Mouse (Mus musculus): ENCODE measurements around the gene Ccdc142. TPM values are rescaled to one million over a fixed set of nuclear protein-coding genes. Genes with fewer than 3 reads are reported as not detected.

The Ccdc142 gene
- 1 to 10 TPM; 4.4 to 5.8 TPM for total RNA-seq (2021)
- long read RNA-seq, experiment 1, partial matches to known transcripts = 1 of 2 reads
- long read RNA-seq, experiment 1, other reads (novel, unspliced or antisense) = 0 of 2 reads
- long read RNA-seq, experiment 2, partial matches to known transcripts = 0 of 3 reads
- long read RNA-seq, experiment 2, other reads (novel, unspliced or antisense) = 0 of 3 reads

- peak; percentile 81 for DNase-seq (ENCODE audit: low spot score in 2 of 2)
Observed at GRCm38 (mm10) chr6:83101316-83101687, at the start of gene Ccdc142, which contains the start of gene Gm42688. Ccdc142 (plus strand) TSS chr6:83101601. Gm42688 (plus strand) TSS chr6:83101617.

- peak in 1 of 2 experiments; percentile 29 for DNase-seq (ENCODE audit: low spot score in 2 of 2)
Observed at GRCm38 (mm10) chr6:83053136-83053960, 48.1 kb upstream of the Ccdc142 start.

GRCm38 (mm10) chr6:83054074-83054851 lies 47.1 kb upstream of the Ccdc142 start, which contains the start of gene Aup1:
Aup1 (plus strand) TSS chr6:83054521.
- peak; percentile 93 to 94 for DNase-seq (ENCODE audit: low spot score in 2 of 2)

GRCm38 (mm10) chr6:83054871-83055431 lies 46.5 kb upstream of the Ccdc142 start, which contains the start of gene Htra2:
Htra2 (minus strand) TSS chr6:83055273.
- no peak for DNase-seq (ENCODE audit: low spot score in 2 of 2)

- DNase-seq (ENCODE audit: low spot score in 2 of 2) = no peak
Observed at GRCm38 (mm10) chr6:83057790-83058189, 43.6 kb upstream of the Ccdc142 start, which contains the start of gene Dqx1. Dqx1 (plus strand) TSS chr6:83057844.

GRCm38 (mm10) chr6:83058725-83059124 lies 42.7 kb upstream of the Ccdc142 start:
- no peak for DNase-seq (ENCODE audit: low spot score in 2 of 2)

- DNase-seq (ENCODE audit: low spot score in 2 of 2) = no peak
Observed at GRCm38 (mm10) chr6:83065995-83066394, 35.4 kb upstream of the Ccdc142 start.

- DNase-seq (ENCODE audit: low spot score in 2 of 2) = no peak
Observed at GRCm38 (mm10) chr6:83066441-83066840, 35.0 kb upstream of the Ccdc142 start.

GRCm38 (mm10) chr6:83068221-83068620 lies 33.2 kb upstream of the Ccdc142 start:
- no peak for DNase-seq (ENCODE audit: low spot score in 2 of 2)

- no peak for DNase-seq (ENCODE audit: low spot score in 2 of 2)
Observed at GRCm38 (mm10) chr6:83068706-83069487, 32.5 kb upstream of the Ccdc142 start.

- DNase-seq (ENCODE audit: low spot score in 2 of 2) = no peak
Observed at GRCm38 (mm10) chr6:83069488-83070246, 31.7 kb upstream of the Ccdc142 start.

- no peak for DNase-seq (ENCODE audit: low spot score in 2 of 2)
Observed at GRCm38 (mm10) chr6:83070247-83070310, 31.3 kb upstream of the Ccdc142 start, which contains the start of gene Tlx2. Tlx2 (minus strand) TSS chr6:83070293.

- DNase-seq (ENCODE audit: low spot score in 2 of 2) = no peak
Observed at GRCm38 (mm10) chr6:83070311-83071219, 30.8 kb upstream of the Ccdc142 start.

GRCm38 (mm10) chr6:83071220-83071619 lies 30.2 kb upstream of the Ccdc142 start:
- no peak for DNase-seq (ENCODE audit: low spot score in 2 of 2)

GRCm38 (mm10) chr6:83074979-83075378 lies 26.4 kb upstream of the Ccdc142 start:
- no peak for DNase-seq (ENCODE audit: low spot score in 2 of 2)

- DNase-seq (ENCODE audit: low spot score in 2 of 2) = peak; percentile 57 to 61
Observed at GRCm38 (mm10) chr6:83077630-83078323, 23.6 kb upstream of the Ccdc142 start, which contains the start of gene Pcgf1. Pcgf1 (plus strand) TSS chr6:83077869.

GRCm38 (mm10) chr6:83078324-83078858 lies 23.0 kb upstream of the Ccdc142 start:
- peak; percentile 99 for DNase-seq (ENCODE audit: low spot score in 2 of 2)

- DNase-seq (ENCODE audit: low spot score in 2 of 2) = no peak
Observed at GRCm38 (mm10) chr6:83080210-83080609, 21.2 kb upstream of the Ccdc142 start.

Measured in adrenal gland, adult 18-20 months (tissue).